Mouse (Mus musculus) liver, embryonic 11.5 days (tissue): ENCODE data around the gene Bri3. TPM values are rescaled to one million over a fixed set of nuclear protein-coding genes. Genes with fewer than 3 reads are reported as not detected.

ENCODE experiments used
- ATAC-seq: fragments of 200-750 bp; cut with Nextera tagmentation; replicated peaks from 2 replicates; pipeline ENCODE4 v1.8.0; 2017; ENCODE audit warnings: moderate number of reproducible peaks, mild to moderate bottlenecking, moderate TSS enrichment, moderate library complexity; ENCODE audit not compliant: low FRiP score
- DNase-seq: peaks from one replicate; pipeline ENCODE4 v3.0.0-alpha.2; 2017; ENCODE audit warnings: low spot score
- H3K27ac ChIP-seq: fragments of 300-500 bp; sonication (generic); 2 replicates; pipeline ENCODE4 v1.5.1; 2014; ENCODE audit warnings: mild to moderate bottlenecking, low read depth, low read length, control low read depth
- H3K27me3 ChIP-seq: fragments of 300-500 bp; sonication (generic); replicated peaks from 2 replicates; pipeline ENCODE4 v1.6.1; 2014; ENCODE audit warnings: low read length, mixed read lengths; ENCODE audit not compliant: control insufficient read depth, insufficient read depth
- H3K36me3 ChIP-seq: fragments of 300-500 bp; sonication (generic); 2 replicates; pipeline ENCODE4 v1.6.1; 2014; ENCODE audit warnings: mild to moderate bottlenecking, low read length, moderate library complexity, mixed read lengths; ENCODE audit not compliant: control insufficient read depth, insufficient read depth
- H3K4me1 ChIP-seq: fragments of 300-500 bp; sonication (generic); replicated peaks from 2 replicates; pipeline ENCODE4 v1.6.1; 2014; ENCODE audit warnings: low read length, mixed read lengths; ENCODE audit not compliant: control insufficient read depth, insufficient read depth
- H3K4me2 ChIP-seq: fragments of 300-500 bp; sonication (generic); 2 replicates; pipeline ENCODE4 v1.6.1; 2014; ENCODE audit warnings: mild to moderate bottlenecking, control low read depth, moderate library complexity
- H3K4me3 ChIP-seq: fragments of 300-500 bp; sonication (generic); 2 replicates; pipeline ENCODE4 v1.5.1; 2014; ENCODE audit warnings: low read depth, low read length, control low read depth
- H3K9ac ChIP-seq: fragments of 300-500 bp; sonication (generic); 2 replicates; pipeline ENCODE4 v1.6.1; 2014; ENCODE audit warnings: low read depth, low read length, control low read depth
- H3K9me3 ChIP-seq: fragments of 300-500 bp; sonication (generic); 2 replicates; pipeline ENCODE4 v1.6.1; 2016; ENCODE audit warnings: low read length, inconsistent platforms, mixed read lengths; ENCODE audit not compliant: control insufficient read depth
- WGBS: fragments of 180-500 bp; shearing (Covaris S2); extraction: QIAGEN DNeasy Blood & Tissue Kit; methylation state at CpG from one replicate; pipeline ENCODE4 v1.1.7; 2014; 5-methylcytosine and 5-hydroxymethylcytosine counted together
- polyA plus RNA-seq: library from polyadenylated mRNA; unstranded; fragments of >200 nt; fragmentation: Nextera tagmentation; extraction: Ambion mirVana; gene quantifications from 2 replicates; pipeline ENCODE4 v1.2.1, GENCODE M21; 2014

Gene Bri3
- polyA plus RNA-seq, 1 experiment from 2014 or later = 59.2 TPM

- Histone ChIP-seq H3K27me3 (no peaks in the 10 kb centered on the region), H3K27ac (no peak overlapping the region), H3K4me3 (no peak overlapping the region), H3K9me3 (no peaks in the 10 kb centered on the region), H3K4me1 (no peaks in the 10 kb centered on the region), H3K4me2 (no peak overlapping the region), H3K9ac (no peak overlapping the region), H3K36me3 (peaks cover 7% of the 10 kb centered on the region; the same call in 1 of the 2 replicates)
- DNase-seq = no peak
- 0 out of 2 replicates have a peak, but pooled peaks have one; percentile 44 for ATAC-seq
- WGBS = 29% methylated on average over 7 of the region's 7 CpGs
Observed at GRCm38 (mm10) chr5:144214453-144214852, 29.8 kb upstream of the Bri3 start.

GRCm38 (mm10) chr5:144215992-144216391, 28.2 kb upstream of the Bri3 start:
- peaks cover 3% of the 10 kb centered on the region; the same call in 1 of the 2 replicates for H3K36me3 ChIP-seq
- H3K9me3 ChIP-seq = no peaks in the 10 kb centered on the region
- H3K4me3 ChIP-seq = no peak overlapping the region
- no peaks in the 10 kb centered on the region for H3K27me3 ChIP-seq
- no peak overlapping the region for H3K27ac ChIP-seq
- no peak overlapping the region for H3K4me2 ChIP-seq
- no peak overlapping the region for H3K9ac ChIP-seq
- ATAC-seq (no peak), DNase-seq (no peak)
- 71% methylated on average over 2 of the region's 2 CpGs for WGBS
- H3K4me1 ChIP-seq = no peaks in the 10 kb centered on the region

- no peak overlapping the region for H3K4me2 ChIP-seq
- ATAC-seq (no peak), DNase-seq (no peak)
- WGBS = 72% methylated on average over 7 of the region's 7 CpGs
- no peaks in the 10 kb centered on the region for H3K9me3 ChIP-seq
- H3K4me1 ChIP-seq = peaks cover 6% of the 10 kb centered on the region; the same call in 1 of the 2 replicates
- no peak overlapping the region for H3K4me3 ChIP-seq
- H3K27ac ChIP-seq = no peak overlapping the region
- H3K9ac ChIP-seq = no peak overlapping the region
- no peaks in the 10 kb centered on the region; the same call in 1 of the 2 replicates for H3K36me3 ChIP-seq
- H3K27me3 ChIP-seq = no peaks in the 10 kb centered on the region
Observed at GRCm38 (mm10) chr5:144218061-144218460, 26.2 kb upstream of the Bri3 start.

GRCm38 (mm10) chr5:144219306-144219705, 24.9 kb upstream of the Bri3 start:
- H3K9me3 ChIP-seq = no peaks in the 10 kb centered on the region
- no peaks in the 10 kb centered on the region for H3K36me3 ChIP-seq
- no peak overlapping the region for H3K4me3 ChIP-seq
- ATAC-seq (no peak), DNase-seq (no peak)
- no peak overlapping the region for H3K9ac ChIP-seq
- no peak overlapping the region for H3K27ac ChIP-seq
- H3K4me1 ChIP-seq = peaks cover 6% of the 10 kb centered on the region; the same call in 1 of the 2 replicates
- WGBS = 70% methylated on average over 12 of the region's 12 CpGs
- no peak overlapping the region for H3K4me2 ChIP-seq
- no peaks in the 10 kb centered on the region for H3K27me3 ChIP-seq

- 79% methylated on average over 5 of the region's 5 CpGs for whole genome bisulfite sequencing
- H3K4me3 ChIP-seq = no peak overlapping the region
- peaks cover 6% of the 10 kb centered on the region; the same call in 1 of the 2 replicates for H3K4me1 ChIP-seq
- no peaks in the 10 kb centered on the region for H3K36me3 ChIP-seq
- H3K9ac ChIP-seq = no peak overlapping the region
- no peaks in the 10 kb centered on the region for H3K9me3 ChIP-seq
- no peak overlapping the region for H3K27ac ChIP-seq
- H3K4me2 ChIP-seq = no peak overlapping the region
- no peaks in the 10 kb centered on the region for H3K27me3 ChIP-seq
- ATAC-seq = no peak
- DNase-seq = no peak
Observed at GRCm38 (mm10) chr5:144219936-144220335, 24.3 kb upstream of the Bri3 start.

- no peaks in the 10 kb centered on the region for H3K27me3 ChIP-seq
- DNase-seq (no peak), ATAC-seq (no peak)
- H3K4me1 ChIP-seq = peaks cover 6% of the 10 kb centered on the region; the same call in 1 of the 2 replicates
- H3K4me3 ChIP-seq = no peak overlapping the region
- no peaks in the 10 kb centered on the region for H3K36me3 ChIP-seq
- WGBS = 49% methylated on average over 4 of the region's 4 CpGs
- no peak overlapping the region for H3K9ac ChIP-seq
- H3K4me2 ChIP-seq = no peak overlapping the region
- no peaks in the 10 kb centered on the region for H3K9me3 ChIP-seq
- no peak overlapping the region for H3K27ac ChIP-seq
Observed at GRCm38 (mm10) chr5:144221305-144221704, 22.9 kb upstream of the Bri3 start.

- Histone ChIP-seq H3K27me3 (no peaks in the 10 kb centered on the region), H3K4me3 (peak overlapping the region; percentile 67), H3K9ac (peak overlapping the region; percentile 46), H3K4me2 (peak overlapping the region; percentile 90), H3K36me3 (no peaks in the 10 kb centered on the region), H3K9me3 (no peaks in the 10 kb centered on the region), H3K27ac (0 out of 2 replicates have a peak overlapping the region, but pooled peaks have one; percentile 41), H3K4me1 (peaks cover 6% of the 10 kb centered on the region; the same call in 1 of the 2 replicates)
- 4% methylated on average over 25 of the region's 25 CpGs for WGBS
- no peak for DNase-seq
- ATAC-seq = no peak; the same call in 1 of the 2 replicates
Observed at GRCm38 (mm10) chr5:144222811-144223502, 21.3 kb upstream of the Bri3 start.

- ATAC-seq (peak; percentile 97), DNase-seq (peak; percentile 94)
- peak within 1 kb of the TSS; percentile 67 for H3K9ac ChIP-seq
- peak within 1 kb of the TSS; percentile 90 for H3K4me2 ChIP-seq
- peaks cover 6% of the 10 kb centered on the region; the same call in 1 of the 2 replicates for H3K4me1 ChIP-seq
- peak within 1 kb of the TSS; percentile 67 for H3K4me3 ChIP-seq
- H3K27me3 ChIP-seq = no peaks in the 10 kb centered on the region
- no peaks in the 10 kb centered on the region for H3K36me3 ChIP-seq
- H3K9me3 ChIP-seq = no peaks in the 10 kb centered on the region
- under 1% methylated on average over 37 of the region's 37 CpGs for WGBS
- 0 out of 2 replicates have a peak within 1 kb of the TSS, but pooled peaks have one; percentile 41 for H3K27ac ChIP-seq
Observed at GRCm38 (mm10) chr5:144223503-144223862, 20.8 kb upstream of the Bri3 start, which contains the start of gene Tecpr1. Gene Tecpr1, minus strand, starts transcription at chr5:144223615.
